Mouse (Mus musculus) cerebellum, postnatal 25 days (tissue): ENCODE data around the gene Arhgdig.
"Not testable (repeated sequence)": the region's sequence is repeated elsewhere in the genome, so short reads cannot be mapped to it uniquely, and the experiment has no call there.

Experiments used
- DNase-seq, 2 experiments: peaks; one replicate each; pipeline ENCODE4 v3.0.0; 2021; ENCODE audit warnings: mixed read lengths in 2 of 2

Gene Arhgdig

DNA sequence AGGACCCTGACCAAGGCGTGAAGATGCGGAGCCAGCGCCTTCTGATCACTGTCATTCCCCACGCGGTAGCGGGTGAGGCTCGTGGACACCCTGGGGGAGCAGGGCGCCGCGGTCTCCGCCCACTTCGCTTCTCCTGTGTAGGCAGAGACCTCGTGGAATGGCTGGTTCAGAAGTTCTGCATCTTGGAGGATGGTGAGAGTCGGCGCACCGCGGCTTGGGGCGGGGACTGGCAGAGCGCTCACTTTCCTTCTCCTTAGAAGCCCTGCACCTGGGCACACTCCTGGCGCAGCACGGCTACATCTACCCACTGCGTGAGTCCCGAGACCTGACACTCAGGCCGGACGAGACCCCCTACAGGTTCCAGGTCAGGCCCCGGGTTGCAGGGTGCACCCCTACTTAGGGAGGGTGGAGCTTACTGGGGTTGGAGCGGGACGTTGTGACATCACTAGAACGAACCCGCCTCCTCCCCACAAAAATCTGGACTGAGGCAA is 4.2 kb downstream of the Arhgdig start:
- peak; percentile 44 to 53 for DNase-seq

DNA sequence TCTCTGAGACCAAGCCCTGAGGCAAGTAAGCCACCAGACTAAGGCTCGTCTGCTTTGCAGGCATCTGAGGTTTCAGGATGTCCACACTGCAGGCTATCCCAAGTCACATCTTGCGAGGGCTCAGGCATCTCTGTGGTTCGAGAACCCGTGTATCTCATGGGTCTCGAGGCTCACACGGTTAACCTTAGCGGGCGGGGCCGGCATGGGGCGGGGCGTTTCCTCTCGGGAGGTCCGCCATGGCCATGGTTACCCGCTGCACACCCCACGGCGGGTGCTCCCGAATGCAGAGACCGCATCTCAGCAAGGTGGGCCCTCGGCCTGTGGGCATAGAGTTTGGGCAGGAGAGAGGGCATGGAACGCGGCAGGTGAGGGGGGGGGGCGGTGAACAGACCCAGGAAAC is 4.8 kb downstream of the Arhgdig start, which contains the start of gene Rgs11:
TSS of gene Rgs11 (plus strand) at position 215 of the 400 bp plus-strand sequence.
- peak; percentile 55 to 69 for DNase-seq

DNA sequence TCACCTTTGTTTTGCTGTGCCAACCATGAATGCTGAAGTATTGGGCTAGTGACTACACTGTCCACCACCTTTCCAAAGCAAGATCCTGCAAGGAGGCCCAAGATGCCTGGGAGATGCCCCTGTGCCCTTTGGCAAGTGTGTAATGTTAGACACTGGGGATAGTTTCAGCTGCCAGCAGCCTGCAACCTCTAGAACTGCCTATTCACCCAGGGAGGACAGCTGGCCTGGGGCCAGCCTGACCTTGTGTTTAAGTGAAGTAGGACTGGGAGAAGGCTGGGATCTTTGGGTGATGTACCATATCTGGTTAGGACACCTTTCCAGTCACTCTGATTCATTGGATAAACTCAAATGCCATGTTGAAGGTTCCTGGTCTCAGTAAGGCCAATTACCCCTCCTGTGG is 5.6 kb downstream of the Arhgdig start:
- DNase-seq = no peak

DNA sequence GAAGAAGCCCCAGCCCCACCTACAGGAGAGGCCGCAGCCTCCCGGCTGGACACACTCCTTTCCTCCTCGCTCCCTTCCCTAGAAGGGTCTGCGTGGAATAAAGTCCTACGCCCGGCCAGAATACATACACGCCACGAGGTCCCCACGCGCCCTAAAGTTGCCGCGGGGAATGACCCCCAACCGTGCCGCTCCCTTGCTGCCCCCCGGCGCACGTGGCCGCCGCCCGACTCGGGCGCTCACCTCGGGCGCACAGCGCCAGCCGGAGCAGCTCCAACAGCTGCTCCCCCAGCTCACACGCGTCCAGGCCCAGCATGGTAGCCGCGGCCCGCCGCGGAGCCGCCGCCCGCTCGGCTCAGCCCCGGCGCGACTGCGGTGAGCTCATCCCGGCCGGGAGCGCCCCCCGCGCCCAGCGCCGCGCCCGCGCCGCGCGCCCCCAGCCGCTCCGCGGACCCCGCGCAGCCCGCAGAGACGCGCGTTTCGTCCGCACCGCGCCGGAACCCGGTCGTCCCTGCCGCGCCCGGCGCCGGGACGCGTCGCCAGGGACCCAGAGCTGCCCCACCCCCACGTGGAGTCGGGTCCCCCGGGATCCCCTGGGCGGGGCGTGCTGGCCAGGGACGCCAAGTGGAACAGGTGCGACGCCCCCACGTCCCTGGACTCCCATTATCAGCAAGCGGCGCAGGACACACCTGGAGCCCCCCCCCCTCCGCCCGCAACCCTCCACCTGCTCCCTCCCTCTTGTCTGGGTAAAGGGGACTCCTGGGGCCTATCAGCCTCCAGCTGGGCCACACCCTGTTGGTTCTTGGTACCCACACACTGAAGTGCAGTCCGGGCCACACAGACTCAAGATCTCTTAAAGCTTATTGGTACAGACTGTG is 6.5 kb downstream of the Arhgdig start:
- peak; percentile 35 to 52 for DNase-seq

DNA sequence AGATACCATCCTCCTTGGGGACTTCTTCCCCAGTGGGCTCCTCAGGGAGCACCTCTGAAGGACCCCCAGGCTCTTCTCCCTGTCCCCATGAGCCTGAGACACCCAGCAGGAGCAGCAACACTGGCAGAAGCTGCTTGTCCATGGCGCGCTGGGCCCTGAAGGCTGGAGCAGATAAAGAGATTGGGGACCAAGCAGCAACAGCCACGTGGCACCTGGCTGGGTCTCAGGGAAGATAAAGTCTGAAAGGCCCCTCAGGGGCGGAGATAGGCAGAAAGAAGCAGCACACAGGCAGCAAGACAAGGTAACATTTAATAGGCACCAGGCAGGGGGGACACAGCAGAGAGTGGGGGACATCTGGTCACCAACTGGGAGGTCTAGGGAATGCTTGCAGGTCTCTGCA is 8.7 kb downstream of the Arhgdig start, which contains the start of gene Pdia2:
TSS of gene Pdia2 (minus strand) at position 196 of the 400 bp plus-strand sequence.
- no peak for DNase-seq

DNA sequence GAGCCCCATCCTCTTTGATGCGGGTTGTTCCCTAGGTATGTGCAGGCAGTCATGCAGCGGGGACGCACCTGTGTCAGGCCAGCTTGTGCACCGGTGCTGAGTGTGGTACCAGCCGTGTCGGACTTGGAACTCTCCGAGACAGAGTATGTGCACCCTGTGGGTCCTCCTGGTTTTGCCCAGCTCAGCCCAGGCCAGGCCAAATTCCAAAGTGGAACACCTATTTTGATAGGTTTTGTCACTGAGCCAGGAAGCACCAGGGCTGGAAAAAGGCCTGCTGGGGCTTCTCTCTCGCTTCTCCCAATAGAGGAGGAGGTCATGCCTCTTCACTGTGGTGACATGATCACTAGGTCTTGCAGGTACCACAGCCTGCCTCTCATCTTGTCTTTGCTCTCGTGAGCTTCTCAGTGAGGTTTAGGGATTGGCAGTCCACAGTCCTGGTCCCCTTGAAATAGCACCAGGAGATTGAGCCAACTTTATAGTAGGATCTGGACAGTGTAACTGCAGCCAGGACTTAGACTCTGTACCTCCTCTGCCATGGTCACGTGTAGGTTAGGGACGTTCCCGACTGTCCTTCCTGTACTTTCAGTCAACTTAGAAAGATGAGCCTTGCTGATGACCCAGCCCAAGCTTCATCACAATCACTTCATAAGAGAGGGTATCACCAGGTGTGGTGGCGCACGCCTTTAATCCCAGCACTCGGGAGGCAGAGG is 14.9 kb downstream of the Arhgdig start:
- DNase-seq = no peak

DNA sequence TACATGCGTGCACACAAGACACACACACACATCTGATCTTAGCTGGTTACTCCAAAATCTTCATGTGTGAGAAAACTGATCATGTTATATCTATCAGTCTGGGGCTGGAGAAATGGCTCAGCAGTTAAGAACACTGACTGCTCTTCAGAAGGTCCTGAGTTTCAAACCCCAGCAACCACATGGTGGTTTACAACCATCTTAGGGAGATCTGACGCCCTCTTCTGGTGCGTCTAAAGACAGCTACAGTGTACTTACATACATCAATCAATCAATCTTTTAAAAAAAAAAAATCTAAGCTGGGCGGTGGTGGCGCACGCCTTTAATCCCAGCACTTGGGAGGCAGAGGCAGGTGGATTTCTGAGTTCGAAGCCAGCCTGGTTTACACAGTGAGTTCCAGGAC is 16.1 kb downstream of the Arhgdig start:
- DNase-seq = not testable (repeated sequence)

DNA sequence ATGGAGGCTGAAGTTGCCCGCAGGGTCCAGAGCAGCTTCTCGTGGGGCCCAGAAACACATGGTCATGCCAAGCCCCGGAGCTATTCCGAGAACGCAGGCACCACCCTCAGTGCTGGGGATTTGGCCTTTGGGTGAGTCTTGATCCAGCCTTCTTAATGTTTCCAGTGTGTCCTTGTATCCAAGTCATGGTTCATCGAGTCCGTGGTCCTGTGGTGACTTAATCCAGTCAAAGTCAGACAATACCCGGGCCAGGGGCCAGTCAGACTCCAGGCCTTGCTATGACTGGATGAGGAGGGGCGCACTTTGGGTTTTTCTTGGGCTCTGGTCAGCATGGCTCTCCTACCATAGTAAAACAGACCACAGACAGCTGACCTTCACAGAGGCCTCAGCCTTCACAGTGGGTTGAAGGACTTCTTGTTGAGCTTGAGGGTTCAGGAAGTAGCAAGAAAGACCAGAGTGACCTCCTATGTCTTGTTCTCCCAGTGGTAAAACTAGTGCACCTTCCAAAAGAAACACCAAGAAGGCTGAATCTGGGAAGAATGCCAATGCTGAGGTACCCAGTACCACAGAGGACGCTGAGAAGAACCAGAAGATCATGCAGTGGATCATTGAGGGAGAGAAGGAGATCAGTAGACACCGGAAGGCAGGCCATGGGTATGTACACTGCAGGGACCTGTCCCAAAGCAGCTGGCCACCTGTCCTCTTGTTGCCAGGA is 19.3 kb downstream of the Arhgdig start:
- DNase-seq = no peak

DNA sequence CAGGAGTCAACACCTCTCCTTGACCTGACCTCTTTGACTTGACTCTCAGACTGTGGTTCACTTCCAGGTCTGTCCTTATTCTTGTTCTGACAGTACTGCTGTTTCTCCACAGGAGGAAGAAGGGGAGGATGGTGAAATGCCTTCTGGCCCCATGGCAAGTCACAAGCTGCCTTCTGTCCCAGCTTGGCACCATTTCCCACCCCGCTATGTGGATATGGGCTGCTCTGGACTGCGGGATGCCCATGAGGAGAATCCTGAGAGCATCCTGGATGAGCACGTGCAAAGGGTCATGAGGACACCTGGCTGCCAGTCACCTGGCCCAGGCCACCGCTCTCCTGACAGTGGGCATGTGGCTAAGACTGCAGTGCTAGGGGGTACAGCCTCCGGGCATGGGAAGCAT is 20.0 kb downstream of the Arhgdig start:
- DNase-seq = peak; percentile 65 to 75

DNA sequence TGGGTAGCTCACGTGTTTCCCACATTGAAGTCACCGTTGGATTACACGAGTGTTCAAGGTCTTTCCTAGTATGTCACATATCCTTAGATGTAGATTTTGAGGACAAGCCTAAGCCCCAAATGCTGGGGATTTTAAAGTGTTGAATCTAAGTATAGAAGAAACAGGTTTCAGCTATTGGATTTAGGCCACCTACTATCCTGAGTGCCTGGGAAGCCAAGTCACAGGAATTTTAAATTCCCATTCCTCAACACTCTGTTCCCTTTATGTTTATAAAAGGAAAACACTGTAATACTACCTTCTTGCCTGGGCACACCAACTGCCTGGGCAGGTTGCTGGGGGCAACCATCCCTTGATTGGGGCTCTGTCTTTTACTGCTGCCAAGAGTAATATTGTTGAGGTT is 26.4 kb downstream of the Arhgdig start:
- no peak for DNase-seq

DNA sequence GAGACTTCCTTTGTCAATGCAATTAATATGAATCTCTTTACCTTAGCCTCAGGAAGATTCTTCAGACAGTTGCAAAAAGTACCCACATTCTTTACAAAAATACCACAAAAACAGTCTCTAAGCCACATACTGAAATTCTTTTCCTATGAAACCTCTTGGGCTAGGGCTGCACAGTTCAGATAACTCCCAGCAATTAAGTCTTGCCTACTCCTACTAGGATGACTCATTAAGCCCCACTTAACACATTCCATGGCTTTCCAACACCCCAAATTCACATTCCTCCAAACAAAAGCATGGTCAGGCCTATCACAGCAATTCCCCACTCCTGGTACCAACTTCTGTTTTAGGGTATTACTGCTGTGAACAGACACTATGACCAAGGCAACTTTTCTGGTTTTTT is 29.0 kb downstream of the Arhgdig start:
- DNase-seq = no peak

DNA sequence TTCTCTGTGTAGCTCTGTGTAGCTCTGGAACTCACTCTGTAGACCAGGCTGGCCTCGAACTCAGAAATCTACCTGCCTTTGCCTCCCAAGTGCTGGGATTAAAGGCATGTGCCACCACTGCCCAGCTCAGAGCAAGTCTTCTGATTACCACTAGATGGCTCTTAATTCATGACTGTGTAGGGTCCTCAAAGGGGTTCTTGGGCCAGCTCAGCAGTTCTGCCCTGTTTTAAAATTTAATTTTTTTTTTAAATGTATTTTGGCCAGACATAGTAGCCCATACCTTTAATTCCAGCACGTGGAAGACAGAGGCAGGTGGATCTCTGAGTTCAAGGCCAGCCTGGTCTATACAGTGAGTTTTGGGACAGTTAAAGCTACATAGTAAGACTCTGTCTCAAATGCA is 32.3 kb downstream of the Arhgdig start:
- DNase-seq = not testable (repeated sequence)

DNA sequence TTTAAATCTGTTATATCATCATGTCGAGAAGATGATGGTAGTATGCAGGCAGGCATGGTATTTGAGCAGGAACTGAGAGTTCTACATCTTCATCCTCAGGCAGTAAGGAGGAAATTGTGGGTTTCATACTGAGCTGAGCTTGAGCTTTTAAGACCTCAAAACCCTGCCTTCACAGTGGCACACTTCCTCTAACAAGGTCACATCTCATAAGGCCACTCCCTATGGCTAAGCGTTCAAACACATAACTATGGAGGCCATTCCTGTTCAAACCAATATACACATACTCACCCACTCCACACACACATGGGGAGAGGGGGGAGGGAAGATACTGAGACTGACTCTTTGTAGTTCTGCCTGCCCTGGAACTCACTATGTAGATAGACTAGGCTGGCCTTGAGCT is 39.5 kb downstream of the Arhgdig start:
- no peak for DNase-seq

DNA sequence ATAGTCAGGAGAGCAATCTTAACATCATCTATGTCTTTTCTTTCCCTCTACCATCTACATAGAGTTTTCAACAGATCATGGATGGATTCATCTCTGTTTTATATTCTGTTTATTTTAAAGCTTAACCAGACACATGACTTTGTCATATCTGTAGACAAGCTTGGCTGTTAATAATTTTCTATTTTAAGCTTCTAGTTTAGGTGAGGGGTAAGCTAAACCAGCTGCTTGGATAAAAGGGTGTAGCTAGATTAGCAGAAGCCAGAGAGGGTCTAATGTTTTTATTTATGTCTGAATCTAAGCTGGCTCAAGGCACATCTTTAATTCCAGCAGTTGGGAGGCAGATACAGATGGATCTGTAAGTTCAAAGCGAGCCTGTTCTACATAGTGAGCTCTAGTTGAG is 44.9 kb downstream of the Arhgdig start:
- no peak for DNase-seq

DNA sequence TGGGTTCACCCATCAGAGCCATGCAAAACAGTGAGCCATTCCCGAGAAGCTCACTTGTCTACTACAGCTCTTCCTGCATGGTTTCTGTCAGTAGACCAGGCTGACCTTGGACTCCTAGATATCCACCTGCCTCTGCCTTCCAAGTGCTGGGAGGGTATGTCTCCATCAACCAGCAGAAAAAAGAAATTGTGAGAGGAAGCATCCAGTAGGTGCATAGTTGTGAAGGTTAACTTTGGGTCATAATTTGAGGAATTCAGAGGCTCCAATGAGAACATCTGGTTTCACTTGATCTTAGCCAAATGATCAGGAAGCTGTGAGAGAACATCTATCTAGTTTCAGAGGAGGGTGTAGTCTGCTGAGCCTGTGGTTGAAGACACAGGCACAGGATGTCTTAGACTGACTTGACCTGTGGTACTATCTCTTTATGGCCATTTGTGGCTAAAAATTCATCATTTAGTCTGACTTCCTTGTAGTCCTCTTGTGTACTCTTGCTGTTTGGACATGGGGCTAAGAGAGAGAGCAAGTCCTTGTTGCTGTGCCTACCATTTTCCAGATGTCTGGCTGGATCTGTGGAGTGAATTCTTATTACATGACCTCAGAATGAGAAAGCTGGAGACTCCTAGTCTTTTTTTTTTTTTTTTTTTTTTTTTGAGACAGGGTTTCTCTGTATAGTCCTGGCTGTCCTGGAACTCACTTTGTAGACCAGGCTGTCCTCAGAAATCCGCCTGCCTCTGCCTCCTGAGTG is 55.5 kb downstream of the Arhgdig start:
- DNase-seq = no peak
